Mouse (Mus musculus): ENCODE results near the gene Slc39a12. TPM values are rescaled to one million over a fixed set of nuclear protein-coding genes. Genes with fewer than 3 reads are reported as not detected.

Slc39a12 gene
- polyA plus RNA-seq (2015; fragmentation: Nextera tagmentation; extraction: Ambion mirVana): 0.09 and 0.11 TPM in 2 replicates

DNA sequence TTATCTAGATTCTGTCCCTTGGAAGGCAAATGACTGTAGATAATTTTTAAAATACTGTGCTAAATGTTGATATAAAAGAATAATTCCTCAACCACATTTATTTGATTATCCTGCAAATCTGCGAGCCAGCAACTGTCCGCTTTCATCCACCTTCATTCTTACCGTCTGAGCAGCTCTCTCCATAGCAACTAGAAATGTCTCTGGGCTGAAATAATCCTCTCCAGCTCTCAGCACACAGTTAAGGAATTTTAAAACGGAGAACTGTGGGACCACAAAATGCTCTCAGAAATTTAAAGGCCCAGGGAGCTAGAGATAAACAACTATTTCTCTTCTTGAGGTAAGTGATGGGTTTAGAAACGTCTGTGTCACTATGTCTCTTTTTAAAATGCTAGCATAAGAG lies at the start of gene Slc39a12:
TSS of gene Slc39a12 (plus strand) at position 155 of the 400 bp plus-strand sequence.
- WGBS: 38% methylated on average over 5 of the region's 5 CpGs
- H3K9ac ChIP-seq: no peak within 1 kb of the TSS
- no peaks in the 10 kb centered on the region for H3K36me3 ChIP-seq
- no peaks in the 10 kb centered on the region for H3K27me3 ChIP-seq
- no peak within 1 kb of the TSS for H3K27ac ChIP-seq
- H3K4me2 ChIP-seq (replicated peaks): no peak within 1 kb of the TSS
- H3K4me3 ChIP-seq: no peak within 1 kb of the TSS
- no peaks in the 10 kb centered on the region for H3K4me1 ChIP-seq
- ATAC-seq (ENCODE audit: low FRiP score, low read depth): no peak
- no peaks in the 10 kb centered on the region for H3K9me3 ChIP-seq

DNA sequence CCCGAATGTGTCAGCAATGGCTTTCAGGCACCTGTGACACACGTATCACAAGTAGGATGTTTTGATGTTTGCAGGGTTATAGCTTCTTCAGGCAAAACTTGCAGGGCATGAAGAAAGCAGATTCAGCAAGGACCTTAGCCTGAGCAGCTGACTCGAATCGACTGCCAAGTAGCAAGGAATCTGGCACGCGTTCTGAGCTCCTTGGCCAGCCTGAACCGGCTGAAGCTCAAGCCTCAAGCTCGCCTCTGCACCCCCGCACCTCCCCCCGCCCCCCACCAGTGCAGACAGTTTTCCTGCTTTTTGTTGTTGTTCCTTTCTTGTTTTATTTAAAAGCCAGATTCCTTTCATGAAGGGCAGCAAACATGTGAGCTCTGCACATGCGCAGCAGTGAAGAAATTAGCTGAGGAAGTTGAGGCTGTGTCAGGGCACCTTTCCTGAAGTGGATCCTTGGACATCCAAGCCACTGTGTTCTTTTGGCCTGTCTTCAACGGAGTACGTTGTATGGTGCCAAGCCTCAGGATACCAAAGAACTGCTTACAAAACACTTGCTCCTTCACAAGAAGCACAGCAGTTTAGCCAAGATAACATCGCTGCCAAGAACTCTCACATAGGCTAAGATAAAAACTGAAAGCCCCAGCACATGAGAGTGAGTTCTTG lies 46.3 kb upstream of the Slc39a12 start:
- Histone ChIP-seq H3K9ac (no peak overlapping the region), H3K9me3 (peaks cover 4% of the 10 kb centered on the region; the same call in 1 of the 2 replicates), H3K4me2 (replicated peaks) (no peak overlapping the region), H3K36me3 (no peaks in the 10 kb centered on the region), H3K27ac (no peak overlapping the region), H3K4me1 (0 out of 2 replicates have a peak, but pooled peaks cover 3% of the 10 kb centered on the region), H3K27me3 (no peaks in the 10 kb centered on the region), H3K4me3 (no peak overlapping the region)
- 76% methylated on average over 14 of the region's 14 CpGs for WGBS
- ATAC-seq (ENCODE audit: low FRiP score, low read depth): peak; percentile 61; the same call in 1 of the 2 replicates

DNA sequence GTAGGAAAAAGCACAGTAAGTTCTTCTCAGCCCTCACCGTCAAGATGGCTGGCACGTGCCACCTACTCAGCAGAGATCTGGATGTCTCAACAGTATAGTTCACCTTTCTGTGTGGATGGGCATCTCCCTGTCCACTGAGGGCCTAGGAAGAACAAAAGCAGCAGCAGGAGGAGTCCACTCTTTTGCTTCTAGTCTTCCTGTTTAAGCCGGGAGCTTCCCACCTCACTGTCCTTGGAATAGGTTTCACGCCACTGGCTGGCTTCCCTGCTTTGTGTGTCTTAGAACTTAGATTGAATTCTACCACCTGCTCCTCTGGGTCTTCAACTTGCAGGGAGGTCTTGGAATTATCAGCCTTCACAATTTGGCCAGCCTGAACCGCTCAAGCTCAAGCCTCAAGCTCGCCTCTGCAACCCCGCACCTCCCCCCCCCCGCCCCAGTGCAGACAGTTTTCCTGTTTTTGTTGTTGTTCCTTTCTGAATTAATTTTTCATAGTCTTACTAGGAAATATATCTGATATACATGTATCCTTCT lies 45.7 kb upstream of the Slc39a12 start:
- no peak overlapping the region for H3K4me3 ChIP-seq
- no peaks in the 10 kb centered on the region for H3K36me3 ChIP-seq
- H3K9me3 ChIP-seq: peaks cover 4% of the 10 kb centered on the region; the same call in 1 of the 2 replicates
- WGBS: 92% methylated on average over 8 of the region's 8 CpGs
- no peak overlapping the region for H3K4me2 ChIP-seq (replicated peaks)
- H3K27ac ChIP-seq: no peak overlapping the region
- H3K27me3 ChIP-seq: no peaks in the 10 kb centered on the region
- no peak overlapping the region for H3K9ac ChIP-seq
- H3K4me1 ChIP-seq: 0 out of 2 replicates have a peak, but pooled peaks cover 3% of the 10 kb centered on the region
- no peak for ATAC-seq (ENCODE audit: low FRiP score, low read depth)

DNA sequence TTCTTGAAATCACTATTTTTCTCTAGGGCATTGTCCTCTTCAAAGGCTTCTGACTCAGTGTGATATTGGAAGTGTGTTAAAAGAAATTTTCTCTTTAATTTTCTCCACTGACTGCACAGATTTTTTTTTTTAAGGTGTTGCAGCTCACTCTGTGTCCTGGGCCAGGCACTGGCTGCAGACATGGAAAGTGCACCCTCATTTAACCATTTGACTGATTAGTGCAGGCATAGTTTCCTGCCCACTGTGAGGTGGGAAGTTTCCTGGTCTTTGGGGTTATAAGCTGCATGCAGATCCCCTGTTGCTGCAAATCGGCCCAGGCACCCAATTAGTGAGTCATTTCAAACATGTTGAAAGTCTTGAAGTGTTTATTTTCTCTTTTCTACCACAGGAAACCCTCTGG lies 740 bp downstream of the Slc39a12 start:
- no peak overlapping the region for H3K27ac ChIP-seq
- no peaks in the 10 kb centered on the region for H3K27me3 ChIP-seq
- no peak overlapping the region for H3K9ac ChIP-seq
- ATAC-seq (ENCODE audit: low FRiP score, low read depth): no peak
- no peaks in the 10 kb centered on the region for H3K9me3 ChIP-seq
- no peak overlapping the region for H3K4me3 ChIP-seq
- WGBS: 10% methylated on average over 1 of the region's 1 CpGs
- no peak overlapping the region for H3K4me2 ChIP-seq (replicated peaks)
- H3K36me3 ChIP-seq: no peaks in the 10 kb centered on the region
- H3K4me1 ChIP-seq: no peaks in the 10 kb centered on the region

DNA sequence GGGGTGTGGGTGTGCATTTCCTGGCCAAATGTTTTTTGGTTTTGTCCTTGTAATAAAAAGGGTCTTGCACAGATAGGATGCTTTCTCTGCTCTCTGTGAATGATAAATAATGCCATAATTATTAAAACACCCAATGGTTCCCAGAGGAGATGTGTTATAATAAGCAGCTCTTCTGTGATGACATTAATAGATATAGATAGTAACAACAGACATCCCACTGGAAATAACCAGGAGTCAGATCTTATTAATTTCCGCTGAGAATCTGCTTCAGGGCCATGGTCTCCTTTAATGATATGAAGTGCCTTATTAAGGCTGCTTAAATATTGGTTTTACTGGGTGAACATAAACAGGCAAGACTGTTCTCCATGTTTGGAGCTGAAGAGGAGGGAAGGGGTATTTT lies 2.8 kb downstream of the Slc39a12 start:
- WGBS: 77% methylated on average over 1 of the region's 1 CpGs
- no peak for ATAC-seq (ENCODE audit: low FRiP score, low read depth)
- H3K9me3 ChIP-seq: no peaks in the 10 kb centered on the region
- no peak overlapping the region for H3K9ac ChIP-seq
- H3K27ac ChIP-seq: no peak overlapping the region
- no peaks in the 10 kb centered on the region for H3K36me3 ChIP-seq
- no peak overlapping the region for H3K4me3 ChIP-seq
- no peak overlapping the region for H3K4me2 ChIP-seq (replicated peaks)
- H3K27me3 ChIP-seq: no peaks in the 10 kb centered on the region
- no peaks in the 10 kb centered on the region for H3K4me1 ChIP-seq

DNA sequence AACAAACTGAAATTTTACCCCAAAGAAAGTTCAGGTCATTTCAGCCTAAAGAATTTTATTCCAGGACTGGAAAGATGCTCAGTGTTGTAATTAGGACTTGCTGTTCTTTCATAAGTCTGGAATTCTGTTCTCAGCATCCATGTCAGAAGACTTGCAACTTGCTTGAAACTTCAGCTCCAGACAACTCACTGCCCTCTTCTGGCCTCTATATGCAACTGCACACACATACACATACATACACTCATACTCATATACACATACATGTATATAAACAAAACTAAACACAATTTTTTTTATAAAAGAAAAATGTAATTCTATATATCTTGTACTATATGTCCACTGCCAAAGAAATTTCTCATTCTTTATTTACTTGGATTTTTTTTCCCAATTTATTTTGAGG lies 14.9 kb downstream of the Slc39a12 start:
- H3K4me3 ChIP-seq: no peak overlapping the region
- H3K9ac ChIP-seq: no peak overlapping the region
- no peak overlapping the region for H3K27ac ChIP-seq
- H3K27me3 ChIP-seq: no peaks in the 10 kb centered on the region
- no peaks in the 10 kb centered on the region for H3K36me3 ChIP-seq
- no peaks in the 10 kb centered on the region for H3K9me3 ChIP-seq
- no peaks in the 10 kb centered on the region for H3K4me1 ChIP-seq
- no peak for ATAC-seq (ENCODE audit: low FRiP score, low read depth)
- H3K4me2 ChIP-seq (replicated peaks): no peak overlapping the region

DNA sequence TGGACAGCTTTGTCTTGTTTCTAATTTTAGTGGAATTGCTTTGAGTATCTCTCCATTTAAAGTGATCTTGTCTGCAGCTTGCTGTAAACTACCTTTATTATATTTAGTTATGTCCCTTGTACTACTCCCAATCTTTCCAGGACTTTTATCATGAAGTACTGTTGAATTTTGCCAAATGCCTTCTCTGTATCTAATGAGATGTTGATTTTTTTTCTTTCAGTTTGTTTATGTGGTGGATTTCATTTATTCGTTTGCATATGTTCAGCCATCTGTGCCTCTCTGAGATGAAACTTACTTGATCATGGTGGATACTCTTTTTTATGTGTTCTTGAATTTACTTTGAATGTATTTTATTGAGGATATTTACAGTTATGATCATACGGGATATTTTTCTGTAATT lies 40.9 kb downstream of the Slc39a12 start:
- 85% methylated on average over 2 of the region's 2 CpGs for WGBS
- ATAC-seq (ENCODE audit: low FRiP score, low read depth): no peak
- H3K4me3 ChIP-seq: no peak overlapping the region
- H3K36me3 ChIP-seq: no peaks in the 10 kb centered on the region
- no peak overlapping the region for H3K4me2 ChIP-seq (replicated peaks)
- H3K9me3 ChIP-seq: no peaks in the 10 kb centered on the region
- no peak overlapping the region for H3K27ac ChIP-seq
- no peaks in the 10 kb centered on the region for H3K27me3 ChIP-seq
- no peaks in the 10 kb centered on the region for H3K4me1 ChIP-seq
- no peak overlapping the region for H3K9ac ChIP-seq

DNA sequence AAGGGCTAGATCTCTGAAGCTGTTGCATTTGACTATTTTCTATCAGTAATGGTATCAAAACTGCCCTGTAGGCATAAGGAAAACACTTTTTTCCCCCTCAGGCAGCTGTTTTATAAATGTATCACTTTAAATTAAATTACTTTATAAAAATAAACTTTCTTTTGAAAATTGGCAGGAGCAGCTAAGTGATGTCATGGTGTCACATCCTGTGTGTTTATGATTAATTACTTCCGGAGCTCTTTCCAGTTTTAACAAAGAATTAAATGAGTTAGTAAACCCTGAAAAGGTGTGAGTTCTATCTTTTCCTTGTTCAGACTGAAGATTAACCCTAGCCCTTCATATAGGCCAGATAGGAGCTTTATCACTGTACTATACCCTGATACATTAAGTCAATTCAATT lies 59.2 kb downstream of the Slc39a12 start:
- Histone ChIP-seq H3K4me1 (no peaks in the 10 kb centered on the region), H3K36me3 (no peaks in the 10 kb centered on the region), H3K9me3 (no peaks in the 10 kb centered on the region), H3K4me3 (no peak overlapping the region), H3K27ac (no peak overlapping the region), H3K27me3 (no peaks in the 10 kb centered on the region), H3K9ac (no peak overlapping the region), H3K4me2 (replicated peaks) (no peak overlapping the region)
- 74% methylated on average over 1 of the region's 1 CpGs for WGBS
- no peak for ATAC-seq (ENCODE audit: low FRiP score, low read depth)

DNA sequence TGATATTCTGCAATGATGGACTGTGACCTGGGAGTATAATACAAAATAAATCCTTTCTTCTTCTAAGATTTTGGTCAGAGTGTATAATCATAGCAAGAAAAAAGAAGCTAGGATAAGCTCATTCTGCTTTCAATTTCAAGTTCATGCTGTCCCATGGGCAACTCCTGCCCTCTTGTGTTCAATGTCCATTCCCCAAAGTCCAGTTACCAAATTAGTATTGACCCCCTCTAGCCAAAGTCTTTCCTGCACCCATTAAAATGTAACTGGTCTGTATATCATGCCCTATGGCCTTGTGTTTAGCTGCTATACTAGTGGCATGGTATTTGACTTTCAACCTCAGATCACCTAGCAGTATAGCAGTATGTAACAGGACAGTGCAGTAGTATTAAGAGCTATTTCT lies 62.8 kb downstream of the Slc39a12 start:
- H3K9ac ChIP-seq: no peak overlapping the region
- H3K36me3 ChIP-seq: no peaks in the 10 kb centered on the region
- H3K4me3 ChIP-seq: no peak overlapping the region
- ATAC-seq (ENCODE audit: low FRiP score, low read depth): no peak
- no peak overlapping the region for H3K4me2 ChIP-seq (replicated peaks)
- no peaks in the 10 kb centered on the region for H3K9me3 ChIP-seq
- no peaks in the 10 kb centered on the region for H3K27me3 ChIP-seq
- H3K4me1 ChIP-seq: 0 out of 2 replicates have a peak, but pooled peaks cover 7% of the 10 kb centered on the region
- no peak overlapping the region for H3K27ac ChIP-seq

DNA sequence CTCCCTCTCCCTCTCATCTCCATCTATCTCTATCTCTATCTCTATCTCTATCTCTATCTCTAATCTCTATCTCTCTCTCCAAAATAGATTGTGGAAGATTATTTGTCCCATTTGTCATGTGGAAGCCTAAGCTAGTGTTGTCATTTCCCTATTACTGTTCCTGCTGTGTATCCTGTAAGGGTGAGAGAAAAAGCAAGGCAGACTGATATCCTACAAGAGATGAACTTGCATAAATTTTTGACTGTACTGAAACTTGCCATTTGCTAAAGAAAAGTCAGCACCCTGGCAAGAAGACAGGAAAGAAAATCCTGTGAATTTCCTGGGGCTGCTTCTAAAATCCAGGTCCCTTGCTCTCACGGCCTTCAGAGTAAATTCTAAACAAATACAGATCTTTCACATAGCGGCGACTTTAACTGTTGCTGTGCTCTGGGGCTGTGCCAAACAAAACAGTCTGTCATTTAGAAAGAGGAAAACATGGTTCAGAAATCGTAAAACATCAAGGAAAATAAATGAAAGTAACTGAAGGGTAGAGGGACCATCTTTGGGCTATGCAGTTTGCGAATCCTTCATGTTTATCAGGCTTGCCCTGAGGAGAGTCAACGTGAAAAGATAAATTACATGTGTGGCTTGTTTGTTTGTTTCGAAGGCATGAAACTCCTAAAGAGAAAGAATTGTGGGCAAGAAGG lies 67.0 kb downstream of the Slc39a12 start:
- H3K4me1 ChIP-seq: 0 out of 2 replicates have a peak, but pooled peaks cover 7% of the 10 kb centered on the region
- no peaks in the 10 kb centered on the region for H3K9me3 ChIP-seq
- H3K27ac ChIP-seq: no peak overlapping the region
- no peak overlapping the region for H3K4me3 ChIP-seq
- no peaks in the 10 kb centered on the region for H3K27me3 ChIP-seq
- H3K9ac ChIP-seq: no peak overlapping the region
- no peak for ATAC-seq (ENCODE audit: low FRiP score, low read depth)
- H3K36me3 ChIP-seq: no peaks in the 10 kb centered on the region
- WGBS: 44% methylated on average over 7 of the region's 7 CpGs
- no peak overlapping the region for H3K4me2 ChIP-seq (replicated peaks)

DNA sequence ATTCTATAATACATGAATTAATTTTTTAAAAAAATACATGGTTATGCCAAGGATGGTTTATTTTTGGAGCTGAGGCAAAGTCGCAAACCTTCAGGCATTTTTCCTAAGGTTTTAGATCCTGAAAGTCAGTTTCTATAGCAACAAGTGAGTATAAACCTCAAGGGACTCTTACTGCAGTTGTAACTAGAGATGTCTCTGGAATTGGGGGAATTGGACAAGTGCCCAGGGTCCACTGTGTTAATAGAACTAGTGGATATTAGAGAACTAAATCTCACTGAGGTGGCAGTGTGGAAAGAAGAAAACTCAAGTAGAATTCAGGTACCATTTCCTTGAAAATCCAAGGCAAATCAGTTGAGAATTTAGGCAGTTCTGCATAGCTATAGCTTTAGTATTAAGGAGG lies 76.3 kb downstream of the Slc39a12 start:
- Histone ChIP-seq H3K36me3 (no peaks in the 10 kb centered on the region), H3K9ac (no peak overlapping the region), H3K27ac (no peak overlapping the region), H3K9me3 (no peaks in the 10 kb centered on the region), H3K4me2 (replicated peaks) (no peak overlapping the region), H3K27me3 (no peaks in the 10 kb centered on the region), H3K4me1 (peaks cover 8% of the 10 kb centered on the region; the same call in 1 of the 2 replicates), H3K4me3 (no peak overlapping the region)
- ATAC-seq (ENCODE audit: low FRiP score, low read depth): peak; percentile 83
- 24% methylated on average over 1 of the region's 1 CpGs for WGBS

DNA sequence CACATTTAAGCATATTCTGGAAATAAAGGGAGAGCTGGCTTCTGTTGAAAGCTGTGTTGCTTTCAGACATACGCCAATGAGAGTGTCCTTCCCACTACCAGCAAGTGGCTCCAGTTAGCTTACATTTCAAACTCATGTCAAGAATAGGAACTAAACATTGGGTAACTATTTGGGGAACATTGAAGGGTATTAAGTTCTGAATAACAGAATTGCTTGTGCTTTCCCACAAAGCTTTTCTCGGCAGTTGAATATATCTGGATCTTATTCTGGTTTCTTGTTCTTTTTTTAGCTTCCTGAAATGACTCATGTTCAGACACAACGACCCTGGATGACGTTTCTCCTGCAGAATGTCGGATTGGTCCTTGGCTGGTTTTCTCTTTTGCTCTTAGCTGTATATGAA lies 106.0 kb downstream of the Slc39a12 start:
- 84% methylated on average over 5 of the region's 5 CpGs for WGBS

More for the DNA sequence above, 106.0 kb downstream of the Slc39a12 start:
- Histone ChIP-seq H3K27ac (no peak overlapping the region), H3K4me2 (replicated peaks) (no peak overlapping the region), H3K9me3 (no peaks in the 10 kb centered on the region), H3K36me3 (no peaks in the 10 kb centered on the region), H3K4me3 (no peak overlapping the region), H3K4me1 (no peaks in the 10 kb centered on the region), H3K27me3 (no peaks in the 10 kb centered on the region), H3K9ac (no peak overlapping the region)
- ATAC-seq (ENCODE audit: low FRiP score, low read depth): no peak

Measured in limb, embryonic 13.5 days (tissue).